ENCODE assay signal across 11 mouse cellular contexts in the genomic region with DNA sequence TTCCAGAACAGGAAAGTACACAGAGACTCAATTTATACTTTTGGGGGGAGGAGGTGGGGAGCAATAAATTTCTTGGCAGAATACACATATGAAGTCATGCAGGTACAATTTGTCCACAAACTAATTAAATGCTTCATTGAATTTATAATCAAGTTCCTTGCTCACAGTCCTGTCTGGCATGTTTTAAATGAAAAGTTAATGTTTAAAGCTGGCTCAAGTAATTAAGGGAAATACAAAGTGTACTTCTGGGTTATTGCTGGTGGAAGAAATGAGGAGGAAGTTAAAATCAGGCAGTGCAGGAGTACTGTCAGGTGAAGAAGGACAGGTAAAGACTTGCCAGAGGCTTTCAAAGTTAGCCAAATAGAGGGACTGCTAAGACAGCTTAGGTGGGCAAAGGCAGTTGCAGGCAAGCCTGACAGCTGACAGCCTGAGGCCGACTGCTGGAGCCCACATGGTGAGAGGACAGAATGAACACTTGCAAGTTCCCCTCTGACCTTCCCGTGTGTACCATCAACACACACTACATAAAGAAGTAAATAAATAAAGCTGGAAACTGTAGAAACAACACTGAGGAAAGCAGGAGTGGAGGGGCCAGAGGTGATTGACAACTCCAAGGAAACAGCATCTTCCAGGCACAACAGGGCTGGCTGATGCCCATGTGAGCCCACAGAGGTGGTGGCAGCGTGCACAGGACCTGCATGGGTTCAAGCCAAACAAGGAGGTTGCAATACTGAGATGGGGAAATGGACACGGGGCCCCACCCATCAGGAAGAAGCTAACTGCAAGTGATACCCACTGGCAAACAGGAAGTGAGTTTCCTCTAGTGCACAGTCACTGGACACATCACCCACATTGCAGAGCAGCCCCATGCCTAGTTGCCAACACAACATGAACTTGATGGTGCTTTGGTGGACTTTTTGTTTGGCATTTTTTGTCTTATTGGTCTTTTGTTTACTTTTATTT. TPM values are rescaled to one million over a fixed set of nuclear protein-coding genes. Genes with fewer than 3 reads are reported as not detected.
DNase-seq lines count a peak whose midpoint lies in the region; ATAC-seq and TF ChIP-seq lines count a peak whose summit lies in the region.
"Had no signal": no experiment of that assay in that cellular context is flagged by ENCODE, and none has a peak within 500 bp of the region (broad histone marks: within the 10 kb centered on the region; RNA-seq: fewer than 3 reads in every experiment).

No protein-coding gene starts in this region.

- no peak for ATAC-seq in midbrain, embryonic 11.5 days (ENCODE audit: low FRiP score)
- no peak for ATAC-seq in midbrain, postnatal 0 days (ENCODE audit: low FRiP score)
- peak; percentile 39; the same call in 1 of the 2 replicates for ATAC-seq in intestine, embryonic 15.5 days
- peak; percentile 32; the same call in 1 of the 2 replicates for ATAC-seq in liver, embryonic 16.5 days (ENCODE audit: low read depth)

- no peak overlapping the region for H3K27ac ChIP-seq in midbrain, embryonic 11.5 days (ENCODE audit: low read depth, low read length)
- no peak overlapping the region for H3K27ac ChIP-seq in midbrain, postnatal 0 days (ENCODE audit: low read depth, low read length)
- peak overlapping the region; percentile 69 for H3K27ac ChIP-seq in intestine, embryonic 15.5 days
- H3K27ac ChIP-seq in liver, embryonic 16.5 days (ENCODE audit: low read length), result peak overlapping the region; percentile 56
- H3K27ac ChIP-seq: neural tube, embryonic 12.5 days had no signal

- H3K36me3 ChIP-seq in midbrain, embryonic 11.5 days (ENCODE audit: control insufficient read depth, insufficient read depth, low read length), result no peaks in the 10 kb centered on the region
- H3K36me3 ChIP-seq in midbrain, postnatal 0 days (ENCODE audit: insufficient read depth, low read length), result no peaks in the 10 kb centered on the region
- H3K36me3 ChIP-seq in intestine, embryonic 15.5 days, result no peaks in the 10 kb centered on the region
- no peaks in the 10 kb centered on the region for H3K36me3 ChIP-seq in liver, embryonic 16.5 days (ENCODE audit: control insufficient read depth, insufficient read depth)
- H3K36me3 ChIP-seq: neural tube, embryonic 12.5 days had no signal

- 39% methylated on average over 4 of the region's 4 CpGs for WGBS in midbrain, embryonic 11.5 days
- WGBS in midbrain, postnatal 0 days, result 37% methylated on average over 4 of the region's 4 CpGs
- WGBS in intestine, embryonic 15.5 days, result 41% methylated on average over 4 of the region's 4 CpGs
- 21% methylated on average over 4 of the region's 4 CpGs for WGBS in liver, embryonic 16.5 days (ENCODE audit: insufficient replicate concordance)

- H3K4me2 ChIP-seq in midbrain, embryonic 11.5 days, result no peak overlapping the region
- H3K4me2 ChIP-seq in midbrain, postnatal 0 days (ENCODE audit: low read depth, low read length, poor library complexity, severe bottlenecking), result no peak overlapping the region
- H3K4me2 ChIP-seq in intestine, embryonic 15.5 days (replicated peaks), result no peak overlapping the region
- H3K4me2 ChIP-seq in liver, embryonic 16.5 days (ENCODE audit: low read depth, low read length), result no peak overlapping the region
- H3K4me2 ChIP-seq: neural tube, embryonic 12.5 days had no signal

- no peak overlapping the region for H3K4me3 ChIP-seq in midbrain, embryonic 11.5 days (ENCODE audit: low read depth, low read length)
- no peak overlapping the region for H3K4me3 ChIP-seq in midbrain, postnatal 0 days (ENCODE audit: low read depth, low read length)
- no peak overlapping the region for H3K4me3 ChIP-seq in intestine, embryonic 15.5 days (replicated peaks)
- no peak overlapping the region for H3K4me3 ChIP-seq in liver, embryonic 16.5 days (ENCODE audit: low read depth, low read length)
- H3K4me3 ChIP-seq: neural tube, embryonic 12.5 days had no signal

- intact Hi-C loops in left cerebral cortex, postnatal 36 days (cut with DNase I), result no loop called here

- no peaks in the 10 kb centered on the region for H3K9me3 ChIP-seq in midbrain, embryonic 11.5 days (ENCODE audit: control insufficient read depth, low read length)
- H3K9me3 ChIP-seq in midbrain, postnatal 0 days (ENCODE audit: low read length), result no peaks in the 10 kb centered on the region
- H3K9me3 ChIP-seq in intestine, embryonic 15.5 days, result no peaks in the 10 kb centered on the region
- H3K9me3 ChIP-seq in liver, embryonic 16.5 days (replicated peaks; ENCODE audit: control insufficient read depth, low read length), result no peaks in the 10 kb centered on the region
- H3K9me3 ChIP-seq: neural tube, embryonic 12.5 days had no signal

- H3K27me3 ChIP-seq in midbrain, embryonic 11.5 days (ENCODE audit: control insufficient read depth, insufficient read depth, low read length), result peaks cover 6% of the 10 kb centered on the region; the same call in 1 of the 2 replicates
- peaks cover 7% of the 10 kb centered on the region; the same call in 1 of the 2 replicates for H3K27me3 ChIP-seq in midbrain, postnatal 0 days (ENCODE audit: insufficient read depth, low read length)
- H3K27me3 ChIP-seq in intestine, embryonic 15.5 days (replicated peaks), result no peaks in the 10 kb centered on the region
- H3K27me3 ChIP-seq in liver, embryonic 16.5 days (ENCODE audit: control insufficient read depth, insufficient read depth, low read depth, low read length), result no peaks in the 10 kb centered on the region

- TF ChIP-seq CTCF in midbrain, postnatal 0 days (IDR thresholded peaks at IDR 0.05), result no peak

- H3K4me1 ChIP-seq in midbrain, embryonic 11.5 days (ENCODE audit: control insufficient read depth, insufficient read depth, low read length), result peaks cover 8% of the 10 kb centered on the region; the same call in 1 of the 2 replicates
- no peaks in the 10 kb centered on the region for H3K4me1 ChIP-seq in midbrain, postnatal 0 days (ENCODE audit: insufficient read depth, low read length)
- H3K4me1 ChIP-seq in intestine, embryonic 15.5 days (replicated peaks), result peaks cover 8% of the 10 kb centered on the region
- H3K4me1 ChIP-seq in liver, embryonic 16.5 days (ENCODE audit: control insufficient read depth, low read depth, low read length), result peaks cover 3% of the 10 kb centered on the region

- no peak overlapping the region for H3K9ac ChIP-seq in midbrain, embryonic 11.5 days (ENCODE audit: low read length)
- H3K9ac ChIP-seq in midbrain, postnatal 0 days (replicated peaks; ENCODE audit: low read length, poor library complexity, severe bottlenecking), result no peak overlapping the region
- H3K9ac ChIP-seq in intestine, embryonic 15.5 days, result no peak overlapping the region
- no peak overlapping the region for H3K9ac ChIP-seq in liver, embryonic 16.5 days (ENCODE audit: low read depth, low read length)
- H3K9ac ChIP-seq: neural tube, embryonic 12.5 days had no signal

- DNase-seq in midbrain, embryonic 11.5 days (ENCODE audit: low spot score, missing footprints), result peak; percentile 73
- no peak for DNase-seq in midbrain, postnatal 0 days (ENCODE audit: low spot score)
- DNase-seq in spleen, postnatal 14 days (ENCODE audit: low spot score in 2 of 2), result peak; percentile 14 to 18
- no peak for DNase-seq in left cerebral cortex, postnatal 36 days (ENCODE audit: low spot score in 2 of 2)
- DNase-seq in testis, postnatal 14 days (ENCODE audit: low spot score), result no peak
- DNase-seq in adrenal gland, postnatal 10 days, result no peak
- DNase-seq: cerebellum, adult 11 months; thymus, postnatal 25 days had no signal

RNA-seq across cellular contexts. Expression of a gene that starts 7.7 kb away (rescaled TPM):
- polyA plus RNA-seq in midbrain, embryonic 11.5 days (2014; fragmentation: Nextera tagmentation; extraction: Ambion mirVana), result 0.18 and 0.25 TPM in 2 replicates
- total RNA-seq in midbrain, postnatal 0 days (2014; rRNA removed), result 0.44 and 1.3 TPM in 2 replicates
- polyA plus RNA-seq in midbrain, postnatal 0 days (2015; fragmentation: Nextera tagmentation; extraction: Ambion mirVana), result 0.51 and 0.65 TPM in 2 replicates
- 0.24 and 0.47 TPM in 2 replicates for polyA plus RNA-seq in intestine, embryonic 15.5 days (2015; fragmentation: Nextera tagmentation; extraction: Ambion mirVana)
- 0.04 and 0.08 TPM in 2 replicates for polyA plus RNA-seq in liver, embryonic 16.5 days (2015; fragmentation: Nextera tagmentation; extraction: Ambion mirVana)
- 1 to 10 TPM; 5.3 to 6.0 TPM for total RNA-seq in left cerebral cortex, postnatal 36 days (2021)
- under 1 TPM; 0.18 to 0.60 TPM for total RNA-seq in adrenal gland, postnatal 10 days (2021)

RNA-seq across cellular contexts. Expression of a gene that starts 19.6 kb away (rescaled TPM):
- polyA plus RNA-seq in midbrain, embryonic 11.5 days (2014; fragmentation: Nextera tagmentation; extraction: Ambion mirVana), result 13.0 and 13.2 TPM in 2 replicates
- 43.2 and 49.1 TPM in 2 replicates for total RNA-seq in midbrain, postnatal 0 days (2014; rRNA removed)
- 12.1 and 14.5 TPM in 2 replicates for polyA plus RNA-seq in midbrain, postnatal 0 days (2015; fragmentation: Nextera tagmentation; extraction: Ambion mirVana)
- polyA plus RNA-seq in intestine, embryonic 15.5 days (2015; fragmentation: Nextera tagmentation; extraction: Ambion mirVana), result 5.7 and 5.8 TPM in 2 replicates
- 4.2 and 4.7 TPM in 2 replicates for polyA plus RNA-seq in liver, embryonic 16.5 days (2015; fragmentation: Nextera tagmentation; extraction: Ambion mirVana)
- 10 to 100 TPM; 27.9 to 41.6 TPM for total RNA-seq in left cerebral cortex, postnatal 36 days (2021)
- 10 to 100 TPM; 32.6 to 38.0 TPM for total RNA-seq in adrenal gland, postnatal 10 days (2021)

Comparison
In these comparisons a context has a peak if more than half of its experiments do, and no peak if none do; other contexts are left out.
1. DNase-seq: peak in midbrain, embryonic 11.5 days (single experiment) and spleen, postnatal 14 days (2 of 2); none in midbrain, postnatal 0 days (single experiment), left cerebral cortex, postnatal 36 days (0 of 2), testis, postnatal 14 days (single experiment) and adrenal gland, postnatal 10 days (single experiment).
2. ATAC-seq: peak in intestine, embryonic 15.5 days (single experiment) and liver, embryonic 16.5 days (single experiment); none in midbrain, embryonic 11.5 days (single experiment) and midbrain, postnatal 0 days (single experiment).
3. H3K27ac ChIP-seq: peak in intestine, embryonic 15.5 days (single experiment) and liver, embryonic 16.5 days (single experiment); none in midbrain, embryonic 11.5 days (single experiment) and midbrain, postnatal 0 days (single experiment).